Mouse (Mus musculus): Measurements from ENCODE around the gene Suox. TPM values are rescaled to one million over a fixed set of nuclear protein-coding genes. Genes with fewer than 3 reads are reported as not detected.
"Not testable (repeated sequence)": the region's sequence is repeated elsewhere in the genome, so short reads cannot be mapped to it uniquely, and the experiment has no call there.

The Suox gene
- total RNA-seq, 2 experiments from 2014 or later: 9.5 to 11.9 TPM

DNA sequence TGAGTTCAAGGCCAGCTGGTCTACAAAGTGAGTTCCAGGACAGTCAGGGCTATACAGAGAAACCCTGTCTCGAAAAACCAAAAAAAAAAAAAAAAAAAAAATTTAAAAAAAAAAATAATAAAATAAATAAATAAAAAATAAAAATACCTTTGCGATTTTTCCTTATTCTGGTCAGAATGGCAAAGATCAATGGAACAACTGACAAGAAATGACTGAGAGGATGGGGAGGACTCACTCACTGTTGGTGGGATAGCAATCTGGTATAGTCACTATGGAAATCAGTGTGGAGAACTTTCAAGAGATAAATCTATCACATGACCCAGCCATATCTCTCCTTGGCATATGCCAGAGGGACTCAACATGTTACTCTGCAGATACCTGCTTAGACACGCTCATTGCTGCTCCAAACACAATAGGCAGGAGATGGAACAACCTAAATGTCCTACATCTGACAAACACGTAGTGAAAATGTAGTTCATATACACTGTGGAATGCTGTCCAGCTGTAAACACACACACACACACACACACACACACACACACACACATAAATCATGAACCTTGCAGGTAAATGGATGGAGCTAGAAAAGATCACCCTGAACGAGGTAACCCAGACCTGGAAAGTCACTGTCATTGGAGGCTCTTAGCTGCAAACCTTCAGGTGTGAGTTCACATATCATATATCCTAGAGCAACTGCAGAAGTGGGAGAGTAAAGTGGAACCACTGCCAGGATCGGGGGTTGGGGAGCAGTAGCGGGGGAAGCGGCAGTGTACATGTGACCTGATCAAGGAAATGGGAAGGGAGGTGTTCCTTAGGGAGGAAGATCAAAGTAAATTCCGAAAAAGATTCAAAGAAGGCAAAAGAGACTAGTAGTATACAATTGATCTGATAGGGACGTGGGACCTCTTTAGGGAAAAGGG is 46.2 kb downstream of the Suox start:
- DNase-seq (ENCODE audit: low spot score in 2 of 2): no peak

- DNase-seq (ENCODE audit: low spot score in 2 of 2): peak; percentile 86 to 89
These were observed 47.3 kb downstream of the Suox start, which contains the start of gene Rps26 for GRCm38 (mm10) chr10:128626311-128627310. Gene Rps26, minus strand, starts transcription at chr10:128626747.

- DNase-seq (ENCODE audit: low spot score in 2 of 2): no peak
These were observed 48.5 kb downstream of the Suox start for GRCm38 (mm10) chr10:128625287-128625894.

DNA sequence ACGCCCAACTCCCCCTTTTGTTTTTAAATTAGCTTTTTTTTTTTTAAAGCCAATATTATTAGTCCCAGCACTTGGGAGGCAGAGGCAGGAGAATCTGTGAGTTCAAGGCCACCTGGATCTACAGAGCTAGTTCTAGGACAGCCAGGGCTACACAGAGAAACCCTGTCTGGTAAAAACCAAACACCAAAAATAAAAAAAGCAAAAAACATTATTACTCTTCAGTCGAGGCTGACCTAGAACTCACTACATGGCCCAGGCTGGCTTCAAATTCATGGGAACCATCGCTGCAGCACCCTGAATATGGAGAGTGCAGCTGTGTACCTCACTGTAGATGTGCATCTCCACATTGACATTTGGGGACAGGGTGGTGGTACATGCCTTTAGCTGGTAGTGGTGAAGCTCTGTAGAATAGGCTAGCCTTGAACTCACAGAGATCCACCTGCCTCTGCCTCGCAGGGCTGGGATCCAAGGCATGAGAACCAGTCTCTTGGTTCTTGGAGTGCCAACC is 50.7 kb downstream of the Suox start:
- DNase-seq (ENCODE audit: low spot score in 2 of 2): not testable (repeated sequence)

DNA sequence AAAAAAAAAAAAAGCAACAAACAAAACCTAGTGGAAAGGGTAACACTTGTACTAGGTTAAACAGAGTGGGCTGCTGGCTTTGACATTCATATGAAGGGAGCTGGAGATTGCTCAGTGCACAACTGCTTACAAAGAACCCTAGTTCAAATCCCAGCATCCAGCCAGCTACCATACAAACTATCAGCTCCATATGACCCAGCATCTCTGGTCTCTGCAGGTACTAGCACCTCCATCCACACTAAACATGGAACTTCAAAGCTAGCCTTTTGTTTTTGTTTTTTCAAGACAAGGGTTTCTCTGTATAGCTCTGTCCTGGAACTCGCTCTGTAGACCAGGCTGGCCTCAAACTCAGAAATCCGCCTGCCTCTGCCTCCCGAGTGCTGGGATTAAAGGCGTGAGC is 51.2 kb downstream of the Suox start:
- no peak for DNase-seq (ENCODE audit: low spot score in 2 of 2)

GRCm38 (mm10) chr10:128621986-128622520 is 51.8 kb downstream of the Suox start:
- DNase-seq (ENCODE audit: low spot score in 2 of 2): no peak

GRCm38 (mm10) chr10:128620241-128620640 is 53.6 kb downstream of the Suox start:
- DNase-seq (ENCODE audit: low spot score in 2 of 2): no peak

Other genes starting within 250 kb of the Suox start
- 100 to 1,000 TPM; 205 to 222 TPM for gene Smarcc2, start 214.8 kb downstream of the Suox start, total RNA-seq (2021)
- 100 to 1,000 TPM; 608 to 632 TPM for gene Myl6, start 179.9 kb downstream of the Suox start, total RNA-seq (2021)
- 10 to 100 TPM; 25.5 to 29.3 TPM for gene Myl6b, start 175.4 kb downstream of the Suox start, total RNA-seq (2021)
- gene Esyt1, start 148.2 kb downstream of the Suox start, total RNA-seq (2021): 10 to 100 TPM; 10.1 to 11.9 TPM
- gene Zc3h10, start 126.3 kb downstream of the Suox start, total RNA-seq (2021): 10 to 100 TPM; 12.2 to 14.0 TPM
- gene Rpl41, start 124.8 kb downstream of the Suox start, total RNA-seq (2021): 1,000 to 10,000 TPM; 2,468 to 2,532 TPM
- gene Pa2g4, start 108.1 kb downstream of the Suox start, total RNA-seq (2021): 10 to 100 TPM; 83.2 to 87.6 TPM
- under 1 TPM; 0.71 to 0.76 TPM for gene Erbb3, start 84.4 kb downstream of the Suox start, total RNA-seq (2021)
- 100 to 1,000 TPM; 508 to 545 TPM for gene Rps26, start 47.3 kb downstream of the Suox start, total RNA-seq (2021)
- gene Ikzf4, start 28.1 kb downstream of the Suox start, total RNA-seq (2021): 10 to 100 TPM; 17.2 to 17.7 TPM
- gene Rab5b, start 22.2 kb upstream of the Suox start, total RNA-seq (2021): 100 to 1,000 TPM; 118 to 125 TPM
- gene Pmel, start 30.1 kb upstream of the Suox start, total RNA-seq (2021): 1 to 10 TPM in 1 of 2 experiments, under 1 TPM in 1; 0.91 to 1.1 TPM
- 1 to 10 TPM; 7.9 to 9.6 TPM for gene Cdk2, start 31.0 kb upstream of the Suox start, total RNA-seq (2021)
- 1 to 10 TPM; 8.0 to 8.2 TPM for gene Dgka, start 70.8 kb upstream of the Suox start, total RNA-seq (2021)
- gene Pym1, start 73.8 kb upstream of the Suox start, total RNA-seq (2021): 10 to 100 TPM; 34.9 to 35.1 TPM
- under 1 TPM; 0.53 to 0.89 TPM for gene Mmp19, start 116.8 kb upstream of the Suox start, total RNA-seq (2021)
- 10 to 100 TPM; 59.9 to 65.7 TPM for gene Dnajc14, start 130.0 kb upstream of the Suox start, total RNA-seq (2021)
- 10 to 100 TPM; 13.9 to 17.6 TPM for gene Tmem198b, start 130.3 kb upstream of the Suox start, total RNA-seq (2021)
- gene Sarnp, start 143.3 kb upstream of the Suox start, total RNA-seq (2021): 10 to 100 TPM; 40.9 to 48.2 TPM
- 1 to 10 TPM; 3.7 to 6.0 TPM for gene Ormdl2, start 147.6 kb upstream of the Suox start, total RNA-seq (2021)
- gene Gdf11, start 217.6 kb upstream of the Suox start, total RNA-seq (2021): 10 to 100 TPM; 23.1 to 24.0 TPM
- gene Cd63, start 226.9 kb upstream of the Suox start, total RNA-seq (2021): 100 to 1,000 TPM in 1 of 2 experiments, 10 to 100 TPM in 1; 81.7 to 110 TPM
- 1 to 10 TPM; 5.6 to 6.7 TPM for gene Rdh5, start 248.8 kb upstream of the Suox start, total RNA-seq (2021)
- gene Bloc1s1, start 250.0 kb upstream of the Suox start, total RNA-seq (2021): 100 to 1,000 TPM; 109 to 123 TPM